Mouse (Mus musculus): ENCODE measurements around the gene Gpr84. TPM values are rescaled to one million over a fixed set of nuclear protein-coding genes. Genes with fewer than 3 reads are reported as not detected.
A peak's percentile ranks its signal among the peaks of the same experiment; 100 is the strongest.

Gene Gpr84
- polyA plus RNA-seq, 1 experiment from 2014 or later, result 0.39 TPM

DNA sequence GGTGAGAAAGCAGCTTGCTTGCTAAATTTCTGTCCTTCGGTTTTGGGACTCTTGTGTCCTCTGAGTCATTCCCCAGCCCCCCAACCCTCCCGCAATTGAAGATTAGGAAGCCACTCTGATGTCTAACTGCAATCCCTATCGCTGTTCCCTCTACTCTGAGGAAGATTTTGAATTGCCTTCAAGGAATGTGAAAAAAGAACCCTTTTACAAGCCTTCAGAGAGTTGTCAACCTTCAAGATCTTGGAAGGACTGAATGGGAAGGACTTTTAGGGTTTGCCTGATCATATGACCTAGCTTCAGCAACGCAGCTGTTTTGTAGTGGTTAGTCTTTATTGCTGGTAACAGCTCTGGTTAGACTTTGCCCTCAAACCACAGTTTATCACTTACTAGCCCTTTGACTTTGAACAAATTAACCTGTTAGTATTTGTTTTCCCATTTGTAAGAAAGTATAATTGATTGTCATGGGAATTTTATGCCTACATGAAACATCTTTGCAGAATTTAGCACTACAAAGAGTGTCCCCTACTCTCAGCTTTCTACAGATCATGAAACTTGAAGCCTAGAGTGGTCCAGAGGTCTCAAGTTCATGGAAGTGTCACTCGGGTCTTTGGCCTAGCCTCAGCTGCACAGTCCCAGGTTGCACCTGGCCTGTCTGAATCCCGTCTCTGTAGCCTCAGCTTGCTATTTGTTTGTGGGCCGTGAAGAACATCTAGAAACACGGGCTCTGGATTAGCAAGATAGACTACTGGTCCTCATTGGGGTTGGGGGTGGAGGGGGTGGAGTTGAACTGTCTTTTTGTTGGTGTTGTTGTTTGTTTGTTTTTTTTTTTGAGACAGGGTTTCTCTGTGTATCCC is 4.4 kb downstream of the Gpr84 start:
- 39% methylated on average over 8 of the region's 8 CpGs for WGBS
- Histone ChIP-seq H3K4me3 (ENCODE audit: low read depth, low read length) (peak overlapping the region; percentile 33), H3K27ac (ENCODE audit: low read depth, low read length) (peak overlapping the region; percentile 99), H3K4me1 (ENCODE audit: control insufficient read depth, insufficient read depth, low read length) (peaks cover 39% of the 10 kb centered on the region), H3K36me3 (ENCODE audit: control insufficient read depth, insufficient read depth, low read length) (no peaks in the 10 kb centered on the region), H3K9ac (ENCODE audit: low read length) (peak overlapping the region; percentile 77), H3K4me2 (ENCODE audit: low read length) (peak overlapping the region; percentile 64), H3K9me3 (replicated peaks; ENCODE audit: control insufficient read depth, low read length) (no peaks in the 10 kb centered on the region), H3K27me3 (replicated peaks; ENCODE audit: control insufficient read depth, insufficient read depth, low read length) (no peaks in the 10 kb centered on the region)
- ATAC-seq, result no peak
- DNase-seq (ENCODE audit: low spot score), result peak; percentile 45

DNA sequence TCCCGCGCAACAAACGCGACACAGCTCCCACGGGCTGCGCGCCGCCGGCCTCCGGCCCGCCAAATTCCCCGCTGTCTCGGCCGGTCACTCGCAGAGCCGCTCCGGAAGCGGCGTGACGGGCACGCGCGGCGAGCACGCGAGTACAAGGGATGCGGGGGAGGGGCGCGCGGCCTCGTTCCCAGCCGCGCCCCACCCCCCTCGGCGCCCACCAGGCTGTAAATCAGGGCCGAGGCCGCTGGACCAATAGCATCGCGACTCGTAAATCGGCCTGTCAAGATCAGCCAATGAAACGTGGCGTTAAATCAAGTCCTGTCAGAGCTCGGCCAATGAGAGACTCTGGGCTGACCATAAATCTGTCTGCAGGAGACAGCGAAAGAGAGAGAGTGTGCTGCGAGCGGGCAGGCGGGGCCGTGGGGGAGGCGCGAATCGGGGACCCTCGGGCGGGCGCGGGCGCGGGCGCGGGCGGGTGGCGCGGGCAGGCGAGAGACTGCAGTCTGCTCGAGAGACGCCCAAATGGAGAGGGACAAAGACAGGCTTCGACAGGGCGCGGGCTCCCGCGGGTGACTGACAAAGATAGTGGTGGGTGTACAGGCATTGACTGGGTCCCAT is 5.2 kb downstream of the Gpr84 start:
- ATAC-seq, result peak; percentile 96
- Histone ChIP-seq H3K9me3 (replicated peaks; ENCODE audit: control insufficient read depth, low read length) (no peaks in the 10 kb centered on the region), H3K36me3 (ENCODE audit: control insufficient read depth, insufficient read depth, low read length) (no peaks in the 10 kb centered on the region), H3K4me2 (ENCODE audit: low read length) (peak overlapping the region; percentile 87), H3K27me3 (replicated peaks; ENCODE audit: control insufficient read depth, insufficient read depth, low read length) (no peaks in the 10 kb centered on the region), H3K9ac (ENCODE audit: low read length) (peak overlapping the region; percentile 82), H3K4me1 (ENCODE audit: control insufficient read depth, insufficient read depth, low read length) (peaks cover 48% of the 10 kb centered on the region), H3K4me3 (ENCODE audit: low read depth, low read length) (peak overlapping the region; percentile 39), H3K27ac (ENCODE audit: low read depth, low read length) (peak overlapping the region; percentile 99)
- DNase-seq (ENCODE audit: low spot score), result peak; percentile 100
- WGBS, result under 1% methylated on average over 69 of the region's 71 CpGs

DNA sequence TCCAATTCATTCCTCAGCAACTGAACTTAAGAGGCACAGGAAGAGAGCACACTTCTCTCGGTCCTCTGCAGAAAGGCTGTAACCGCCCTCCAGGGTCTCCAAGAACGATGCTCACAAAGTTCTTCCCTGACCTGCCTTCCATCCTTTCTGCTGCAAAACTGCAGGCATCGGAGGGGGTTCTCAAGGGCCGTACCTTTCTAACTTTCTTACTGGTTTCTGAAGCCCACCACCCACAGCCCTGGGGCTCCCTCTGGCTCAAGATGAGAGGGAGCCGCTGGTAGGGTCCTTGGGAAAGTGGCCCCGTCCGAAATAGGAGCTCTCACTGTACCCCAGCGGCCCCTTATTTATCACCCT is 5.8 kb downstream of the Gpr84 start:
- Histone ChIP-seq H3K4me2 (ENCODE audit: low read length) (peak overlapping the region; percentile 87), H3K4me1 (ENCODE audit: control insufficient read depth, insufficient read depth, low read length) (peaks cover 53% of the 10 kb centered on the region), H3K36me3 (ENCODE audit: control insufficient read depth, insufficient read depth, low read length) (no peaks in the 10 kb centered on the region), H3K9ac (ENCODE audit: low read length) (peak overlapping the region; percentile 82), H3K4me3 (ENCODE audit: low read depth, low read length) (peak overlapping the region; percentile 39), H3K27me3 (replicated peaks; ENCODE audit: control insufficient read depth, insufficient read depth, low read length) (no peaks in the 10 kb centered on the region), H3K9me3 (replicated peaks; ENCODE audit: control insufficient read depth, low read length) (no peaks in the 10 kb centered on the region), H3K27ac (ENCODE audit: low read depth, low read length) (peak overlapping the region; percentile 99)
- peak; percentile 4; the same call in 1 of the 2 replicates for ATAC-seq
- under 1% methylated on average over 9 of the region's 9 CpGs for WGBS
- peak; percentile 47 for DNase-seq (ENCODE audit: low spot score)

DNA sequence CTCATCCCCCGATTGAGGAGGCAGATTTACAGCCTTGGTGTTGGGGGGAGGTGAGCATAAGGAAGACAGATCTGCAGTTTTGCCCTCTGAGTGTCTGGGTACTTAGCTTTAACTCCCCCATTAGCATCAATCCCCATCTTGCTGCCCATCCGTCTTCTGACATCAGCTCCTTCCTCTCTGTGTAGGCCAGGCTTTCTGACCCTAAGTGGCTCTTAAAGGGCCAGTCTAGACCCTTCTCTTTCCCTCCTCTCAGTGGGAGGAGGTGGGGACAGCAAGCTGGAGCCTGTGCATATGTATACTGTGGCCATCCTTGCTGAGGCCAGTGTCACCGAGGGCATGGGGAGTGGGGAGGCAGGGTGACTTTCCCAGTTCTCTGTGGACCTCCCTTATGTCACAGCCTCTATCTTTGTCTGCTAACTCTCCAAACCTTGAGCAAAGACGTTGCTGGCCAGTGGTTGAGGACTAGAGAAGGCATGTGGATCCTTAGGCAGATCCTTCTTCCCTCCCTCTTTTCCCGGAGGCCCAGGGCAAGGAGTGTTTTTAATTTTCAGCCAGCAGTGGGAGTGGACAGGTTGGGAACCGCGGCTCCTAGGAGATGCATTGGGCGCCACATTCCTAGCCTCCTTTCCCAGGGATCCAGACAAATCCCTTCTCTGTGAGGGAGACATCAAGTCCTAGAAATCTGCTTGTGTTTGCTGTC is 6.3 kb downstream of the Gpr84 start:
- no peaks in the 10 kb centered on the region for H3K9me3 ChIP-seq (replicated peaks; ENCODE audit: control insufficient read depth, low read length)
- H3K27me3 ChIP-seq (replicated peaks; ENCODE audit: control insufficient read depth, insufficient read depth, low read length), result no peaks in the 10 kb centered on the region
- peak overlapping the region; percentile 99 for H3K27ac ChIP-seq (ENCODE audit: low read depth, low read length)
- DNase-seq (ENCODE audit: low spot score) (no peak), ATAC-seq (no peak)
- peak overlapping the region; percentile 82 for H3K9ac ChIP-seq (ENCODE audit: low read length)
- H3K4me3 ChIP-seq (ENCODE audit: low read depth, low read length), result peak overlapping the region; percentile 39; the same call in 1 of the 2 replicates
- peaks cover 59% of the 10 kb centered on the region for H3K4me1 ChIP-seq (ENCODE audit: control insufficient read depth, insufficient read depth, low read length)
- no peaks in the 10 kb centered on the region for H3K36me3 ChIP-seq (ENCODE audit: control insufficient read depth, insufficient read depth, low read length)
- 8% methylated on average over 8 of the region's 8 CpGs for WGBS
- H3K4me2 ChIP-seq (ENCODE audit: low read length), result peak overlapping the region; percentile 87

DNA sequence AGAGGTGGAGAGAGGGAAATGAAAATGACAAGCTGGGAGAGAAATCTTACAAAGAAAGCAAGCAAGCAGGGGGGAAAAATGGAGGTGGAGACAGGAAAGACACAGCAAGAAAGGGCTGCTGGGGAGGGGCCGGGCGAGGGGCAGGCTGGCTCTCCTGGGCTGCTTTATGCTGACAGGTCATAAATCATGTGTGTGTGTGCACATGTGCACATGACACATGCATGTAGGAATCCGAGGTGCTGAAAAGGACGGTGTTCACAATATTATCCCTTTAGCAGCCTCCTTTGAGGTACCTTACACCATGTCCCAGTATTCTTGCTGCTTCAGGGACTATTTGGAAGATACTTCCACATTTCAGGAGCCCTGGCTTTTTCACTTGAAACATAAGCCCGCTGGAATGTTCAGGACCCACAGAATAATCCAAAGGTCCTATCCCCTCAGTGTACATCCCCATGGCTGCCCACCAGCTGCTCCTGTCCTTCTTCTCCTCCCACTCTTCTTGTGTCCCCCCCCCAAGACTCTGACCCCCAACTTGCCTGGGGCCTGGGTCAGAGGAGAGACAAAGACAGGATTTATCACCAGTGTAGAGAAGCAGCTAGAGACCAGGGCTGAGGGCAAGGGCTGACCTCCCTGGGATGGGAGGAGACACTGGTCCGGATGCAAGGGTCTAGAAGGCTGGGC is 7.9 kb downstream of the Gpr84 start:
- Histone ChIP-seq H3K9ac (ENCODE audit: low read length) (no peak overlapping the region), H3K27me3 (replicated peaks; ENCODE audit: control insufficient read depth, insufficient read depth, low read length) (no peaks in the 10 kb centered on the region), H3K4me1 (ENCODE audit: control insufficient read depth, insufficient read depth, low read length) (peaks cover 75% of the 10 kb centered on the region), H3K4me3 (ENCODE audit: low read depth, low read length) (no peak overlapping the region), H3K36me3 (ENCODE audit: control insufficient read depth, insufficient read depth, low read length) (peaks cover 7% of the 10 kb centered on the region), H3K9me3 (replicated peaks; ENCODE audit: control insufficient read depth, low read length) (no peaks in the 10 kb centered on the region), H3K4me2 (ENCODE audit: low read length) (no peak overlapping the region), H3K27ac (ENCODE audit: low read depth, low read length) (peak overlapping the region; percentile 99)
- ATAC-seq (no peak), DNase-seq (ENCODE audit: low spot score) (no peak)
- WGBS, result 44% methylated on average over 6 of the region's 6 CpGs

DNA sequence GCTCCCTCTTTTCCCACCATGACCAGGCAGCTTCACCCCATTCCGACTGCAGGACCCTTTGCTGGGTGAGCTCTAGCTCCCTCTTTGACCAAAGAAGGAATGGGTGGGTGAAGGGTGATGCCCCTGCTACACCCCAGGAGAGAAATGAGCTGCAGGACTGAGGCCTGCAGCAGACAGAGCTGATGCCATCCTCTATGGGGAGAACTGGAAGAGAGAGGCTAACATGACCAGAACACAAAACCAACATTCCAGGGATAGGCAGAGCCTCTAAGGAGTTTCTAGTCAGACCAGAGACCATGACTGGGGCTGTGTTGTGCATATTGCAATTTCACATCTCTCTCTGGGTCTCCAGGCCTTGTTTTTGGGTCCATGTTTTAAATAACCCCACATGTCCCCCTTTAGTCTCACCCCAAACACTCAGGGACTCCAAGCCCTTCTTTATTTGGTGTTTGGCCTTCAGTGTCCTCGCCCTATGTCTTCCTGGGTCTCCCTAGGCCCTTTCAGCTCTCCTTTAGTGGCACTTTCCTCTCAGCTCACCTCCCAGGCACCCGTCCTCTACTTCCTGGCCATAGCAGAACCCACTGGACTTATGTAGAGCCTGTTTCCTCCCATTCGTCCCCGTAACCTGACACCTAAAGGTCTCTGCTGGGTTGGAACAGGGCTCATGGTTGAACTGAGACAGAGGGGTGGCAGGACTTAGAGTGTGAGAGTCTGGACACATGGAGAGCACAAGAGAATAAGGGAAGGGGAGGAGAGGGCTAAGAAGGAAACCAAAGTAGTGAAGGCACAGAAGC is 8.7 kb downstream of the Gpr84 start:
- Histone ChIP-seq H3K27me3 (replicated peaks; ENCODE audit: control insufficient read depth, insufficient read depth, low read length) (no peaks in the 10 kb centered on the region), H3K4me2 (ENCODE audit: low read length) (no peak overlapping the region), H3K9me3 (replicated peaks; ENCODE audit: control insufficient read depth, low read length) (no peaks in the 10 kb centered on the region), H3K4me3 (ENCODE audit: low read depth, low read length) (no peak overlapping the region), H3K27ac (ENCODE audit: low read depth, low read length) (peak overlapping the region; percentile 99), H3K36me3 (ENCODE audit: control insufficient read depth, insufficient read depth, low read length) (peaks cover 10% of the 10 kb centered on the region), H3K9ac (ENCODE audit: low read length) (peak overlapping the region; percentile 17; the same call in 1 of the 2 replicates), H3K4me1 (ENCODE audit: control insufficient read depth, insufficient read depth, low read length) (peaks cover 82% of the 10 kb centered on the region)
- DNase-seq (ENCODE audit: low spot score) (no peak), ATAC-seq (no peak)
- WGBS, result 31% methylated on average over 5 of the region's 5 CpGs

DNA sequence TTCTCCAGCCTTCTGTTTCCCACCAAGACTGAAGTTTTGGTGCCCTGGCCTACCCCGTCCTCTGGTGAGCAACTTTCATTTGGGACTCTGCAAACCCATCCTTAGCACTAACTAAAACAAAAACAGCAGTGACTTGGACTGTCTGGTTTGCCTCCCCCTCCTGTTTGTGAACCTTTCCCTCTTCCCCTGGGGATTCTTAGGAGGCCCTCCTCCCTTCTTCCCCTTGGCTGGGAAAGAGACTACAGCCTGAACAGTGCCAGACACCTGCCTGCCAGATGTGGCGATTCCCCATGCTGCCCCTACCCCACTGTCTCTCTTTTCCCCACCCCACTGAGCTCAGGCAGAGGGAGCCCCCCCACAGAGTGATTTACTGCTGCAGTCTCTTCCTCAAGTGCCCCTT is 9.4 kb downstream of the Gpr84 start:
- Histone ChIP-seq H3K9me3 (replicated peaks; ENCODE audit: control insufficient read depth, low read length) (no peaks in the 10 kb centered on the region), H3K9ac (ENCODE audit: low read length) (peak overlapping the region; percentile 64; the same call in 1 of the 2 replicates), H3K27me3 (replicated peaks; ENCODE audit: control insufficient read depth, insufficient read depth, low read length) (no peaks in the 10 kb centered on the region), H3K4me2 (ENCODE audit: low read length) (peak overlapping the region; percentile 57; the same call in 1 of the 2 replicates), H3K4me3 (ENCODE audit: low read depth, low read length) (no peak overlapping the region), H3K36me3 (ENCODE audit: control insufficient read depth, insufficient read depth, low read length) (peaks cover 15% of the 10 kb centered on the region), H3K27ac (ENCODE audit: low read depth, low read length) (peak overlapping the region; percentile 99), H3K4me1 (ENCODE audit: control insufficient read depth, insufficient read depth, low read length) (peaks cover 81% of the 10 kb centered on the region)
- 8% methylated on average over 2 of the region's 2 CpGs for WGBS
- ATAC-seq (no peak), DNase-seq (ENCODE audit: low spot score) (no peak)

DNA sequence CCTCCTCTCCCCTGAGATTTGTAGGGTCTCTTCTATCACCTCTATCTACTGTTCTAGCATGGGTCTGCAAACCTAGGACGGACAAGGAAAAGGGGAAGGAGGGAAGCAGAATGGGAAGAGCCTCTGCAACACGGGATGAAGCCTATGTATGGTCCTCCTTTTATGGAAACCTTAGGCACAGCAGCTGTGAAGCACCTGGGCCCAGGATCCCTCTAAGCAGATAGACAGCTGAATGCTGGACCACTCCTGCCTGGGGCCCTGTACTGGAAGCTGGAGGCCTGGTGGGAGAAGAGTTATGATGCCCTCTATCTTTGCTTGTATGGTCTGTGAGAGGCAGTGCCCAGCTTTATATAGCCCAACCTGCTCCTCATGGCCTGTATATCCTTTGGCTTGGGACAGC is 9.9 kb downstream of the Gpr84 start:
- 0% methylated on average over 2 of the region's 2 CpGs for WGBS
- Histone ChIP-seq H3K27me3 (replicated peaks; ENCODE audit: control insufficient read depth, insufficient read depth, low read length) (no peaks in the 10 kb centered on the region), H3K36me3 (ENCODE audit: control insufficient read depth, insufficient read depth, low read length) (peaks cover 17% of the 10 kb centered on the region), H3K9ac (ENCODE audit: low read length) (peak overlapping the region; percentile 64), H3K4me3 (ENCODE audit: low read depth, low read length) (peak overlapping the region; percentile 25; the same call in 1 of the 2 replicates), H3K4me2 (ENCODE audit: low read length) (peak overlapping the region; percentile 57), H3K4me1 (ENCODE audit: control insufficient read depth, insufficient read depth, low read length) (peaks cover 79% of the 10 kb centered on the region), H3K27ac (ENCODE audit: low read depth, low read length) (peak overlapping the region; percentile 99), H3K9me3 (replicated peaks; ENCODE audit: control insufficient read depth, low read length) (no peaks in the 10 kb centered on the region)
- no peak; the same call in 1 of the 2 replicates for ATAC-seq
- DNase-seq (ENCODE audit: low spot score), result no peak

Data from forebrain, embryonic 14.5 days (tissue).